Mouse (Mus musculus) testis, adult 2 months (tissue): ENCODE data around the gene Slc30a5.

Experiments used
- CTCF ChIP-seq: fragments of 200-500 bp; IDR thresholded peaks from 2 replicates; pipeline ENCODE4 v1.5.1; 2012; ENCODE audit warnings: low read depth, mild to moderate bottlenecking, inconsistent platforms, low read length, moderate library complexity; ENCODE audit not compliant: control insufficient read depth, insufficient read depth, insufficient replicate concordance
- POLR2A ChIP-seq: fragments of 200-500 bp; IDR thresholded peaks from 2 replicates; pipeline ENCODE4 v1.6.1; 2012; ENCODE audit warnings: low read depth, mild to moderate bottlenecking, inconsistent platforms, low read length, moderate library complexity; ENCODE audit not compliant: control insufficient read depth

DNA sequence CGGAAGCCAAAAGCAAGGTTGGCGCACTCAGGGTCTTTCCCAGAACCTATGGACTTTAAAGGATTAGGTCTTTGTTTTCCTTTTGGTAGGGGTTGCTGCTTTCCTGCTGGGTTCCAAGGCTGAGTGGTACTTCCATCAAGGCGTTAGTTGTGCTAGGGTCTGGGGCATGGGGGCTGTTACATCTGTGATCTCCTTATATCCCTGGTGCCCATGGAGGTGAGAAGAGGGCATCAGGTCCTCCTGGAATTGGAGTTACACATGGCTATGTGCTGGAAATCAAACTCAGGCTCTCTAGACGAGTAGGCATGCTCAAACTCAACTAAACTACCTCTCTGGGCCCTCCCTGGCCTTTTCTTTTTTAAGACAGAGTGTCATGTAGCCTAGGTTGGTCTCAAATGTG lies 79.0 kb downstream of the Slc30a5 start:
- TF ChIP-seq CTCF (no peak), POLR2A (no peak)
